ENCODE assay signal across 25 mouse cellular contexts in the genomic region with DNA sequence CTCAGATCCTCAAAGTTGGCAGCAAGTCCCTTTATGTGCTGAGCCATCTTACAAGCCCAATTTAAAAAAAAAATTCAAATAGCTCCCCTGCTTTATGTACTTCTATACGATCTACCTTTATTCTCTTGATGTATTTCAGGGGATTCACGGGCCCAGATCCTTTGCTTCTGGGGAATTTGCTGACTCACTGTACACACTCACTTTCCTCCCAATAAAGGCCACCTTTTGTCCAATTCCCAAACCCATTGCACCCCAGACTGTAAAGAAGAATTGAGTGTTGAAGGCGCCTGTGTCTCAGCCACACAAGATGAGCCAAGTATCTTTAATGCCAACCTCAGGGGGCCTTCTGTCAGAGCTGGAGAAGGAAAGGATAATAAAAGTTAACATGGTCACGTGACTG.
"Had no signal": no experiment of that assay in that cellular context is flagged by ENCODE, and none has a peak within 500 bp of the region (broad histone marks: within the 10 kb centered on the region; RNA-seq: fewer than 3 reads in every experiment).

No protein-coding gene starts in this region.

- H3K27ac ChIP-seq: embryonic facial prominence, embryonic 10.5 days; embryonic facial prominence, embryonic 12.5 days; embryonic facial prominence, embryonic 13.5 days; embryonic facial prominence, embryonic 15.5 days; forebrain, embryonic 10.5 days; forebrain, embryonic 12.5 days; forebrain, embryonic 13.5 days; forebrain, embryonic 15.5 days; gastrocnemius, adult 2 months; heart, adult 2 months had no signal

- DNase-seq: cerebellum, adult 9-10 months; cerebellum, postnatal 14 days; cerebellum, postnatal 25 days; cerebellum, postnatal 36 days; embryo, embryonic 11 days; forebrain, postnatal 0 days; gastrocnemius, adult 2 months; gastrocnemius, postnatal 10 days; gastrocnemius, postnatal 14 days; gastrocnemius, postnatal 25 days; gastrocnemius, postnatal 36 days; heart, adult 11 months; heart, adult 18-20 months; heart, adult 2 months had no signal

- ATAC-seq: forebrain, embryonic 13.5 days; forebrain, embryonic 14.5 days; forebrain, embryonic 15.5 days; forebrain, embryonic 16.5 days; forebrain, postnatal 0 days had no signal

- H3K4me3 ChIP-seq: embryonic facial prominence, embryonic 10.5 days; embryonic facial prominence, embryonic 12.5 days; embryonic facial prominence, embryonic 13.5 days; embryonic facial prominence, embryonic 15.5 days; erythroblast, embryonic 14.5 days; forebrain, embryonic 10.5 days; forebrain, embryonic 12.5 days; forebrain, embryonic 13.5 days; forebrain, embryonic 15.5 days; gastrocnemius, adult 2 months; heart, adult 2 months had no signal

- H3K4me2 ChIP-seq: embryonic facial prominence, embryonic 12.5 days; embryonic facial prominence, embryonic 13.5 days; embryonic facial prominence, embryonic 15.5 days; forebrain, embryonic 12.5 days; forebrain, embryonic 13.5 days; forebrain, embryonic 15.5 days had no signal

- H3K9ac ChIP-seq: embryonic facial prominence, embryonic 12.5 days; embryonic facial prominence, embryonic 13.5 days; embryonic facial prominence, embryonic 15.5 days; forebrain, embryonic 12.5 days; forebrain, embryonic 13.5 days; forebrain, embryonic 15.5 days; forebrain, postnatal 0 days had no signal

- H3K27me3 ChIP-seq: embryonic facial prominence, embryonic 12.5 days; embryonic facial prominence, embryonic 13.5 days; embryonic facial prominence, embryonic 15.5 days; forebrain, embryonic 12.5 days; forebrain, embryonic 13.5 days; forebrain, embryonic 15.5 days had no signal

- H3K4me1 ChIP-seq: embryonic facial prominence, embryonic 10.5 days; embryonic facial prominence, embryonic 12.5 days; embryonic facial prominence, embryonic 13.5 days; embryonic facial prominence, embryonic 15.5 days; forebrain, embryonic 10.5 days; forebrain, embryonic 12.5 days; forebrain, embryonic 15.5 days had no signal

- H3K9me3 ChIP-seq: embryonic facial prominence, embryonic 10.5 days; embryonic facial prominence, embryonic 12.5 days; embryonic facial prominence, embryonic 13.5 days; embryonic facial prominence, embryonic 15.5 days; forebrain, embryonic 10.5 days; forebrain, embryonic 12.5 days; forebrain, embryonic 13.5 days; forebrain, embryonic 15.5 days had no signal

- H3K36me3 ChIP-seq: embryonic facial prominence, embryonic 10.5 days; embryonic facial prominence, embryonic 12.5 days; embryonic facial prominence, embryonic 13.5 days; embryonic facial prominence, embryonic 15.5 days; forebrain, embryonic 10.5 days; forebrain, embryonic 12.5 days; forebrain, embryonic 15.5 days had no signal
